Mouse (Mus musculus) ES-E14 (cell line): ENCODE data around the gene Gga3.

Experiments
- CHD2 ChIP-seq: IDR thresholded peaks from 2 replicates; pipeline ENCODE4 v1.6.1; 2014; ENCODE audit warnings: mild to moderate bottlenecking, low read depth, low read length, inconsistent platforms
- MAFK ChIP-seq: IDR thresholded peaks from 2 replicates; pipeline ENCODE4 v1.6.1; 2014; ENCODE audit warnings: mild to moderate bottlenecking, low read depth, low read length, inconsistent platforms; ENCODE audit not compliant: insufficient read depth
- ZNF384 ChIP-seq: IDR thresholded peaks from 2 replicates; pipeline ENCODE4 v1.6.1; 2012; ENCODE audit warnings: low read depth, low read length, inconsistent platforms

DNA sequence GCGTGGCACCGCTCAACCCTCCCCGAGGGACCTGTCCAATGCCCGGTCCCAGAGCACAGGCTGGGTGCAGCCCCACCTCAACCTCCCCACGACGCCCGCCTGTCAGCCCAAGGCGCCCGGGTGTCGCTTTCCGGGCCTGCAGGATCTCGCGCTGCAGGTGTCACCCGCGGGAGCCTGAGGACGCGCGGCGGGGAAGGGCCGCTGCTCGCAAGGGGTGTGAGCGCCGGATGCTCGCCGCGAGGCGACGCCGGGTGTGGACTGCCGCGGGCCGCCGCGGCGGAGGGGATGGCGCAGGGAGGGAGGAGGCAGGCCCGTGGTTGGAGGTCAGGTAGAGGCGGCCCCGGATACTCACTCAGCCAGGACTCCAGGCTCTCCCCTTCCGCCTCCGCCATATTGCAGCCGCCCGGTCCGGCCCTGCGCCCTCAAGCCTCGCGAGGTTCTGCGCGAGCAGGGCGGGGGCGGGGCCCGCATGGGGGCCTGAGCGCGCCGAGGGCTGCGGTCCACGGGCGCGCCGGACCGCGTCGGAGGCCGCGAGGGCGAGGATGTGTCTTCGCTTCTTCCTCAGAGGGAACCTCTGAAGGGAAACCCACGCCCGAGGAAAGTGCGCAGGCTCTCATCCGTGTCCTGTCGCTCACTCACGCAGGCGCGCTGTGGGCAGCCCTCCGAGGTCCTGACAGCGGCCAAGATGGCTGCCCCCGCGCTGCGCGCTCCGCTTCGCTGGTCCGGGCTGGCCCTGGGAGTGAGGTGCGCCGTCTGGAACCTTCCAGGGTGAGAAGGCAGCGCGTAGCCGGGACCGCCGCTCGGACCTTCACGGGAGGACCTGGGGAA, at the start of gene Gga3, which contains the start of gene Mrps7:
- TF ChIP-seq ZNF384: no peak
- peak; percentile 91 for TF ChIP-seq CHD2
- no peak for TF ChIP-seq MAFK
